Mouse (Mus musculus) ovary, postnatal 14 days (tissue): ENCODE measurements around the gene Cmas.

Source experiments
- DNase-seq: peaks from one replicate; pipeline ENCODE4 v3.0.0; 2022; ENCODE audit warnings: low spot score

Cmas gene

GRCm38 (mm10) chr6:142756507-142757333 is at the start of gene Cmas:
TSS of gene Cmas (plus strand) at chr6:142756686.
- peak; percentile 72 for DNase-seq

GRCm38 (mm10) chr6:142706688-142707087 is 49.8 kb upstream of the Cmas start:
- DNase-seq: no peak

GRCm38 (mm10) chr6:142708369-142708768 is 48.1 kb upstream of the Cmas start:
- no peak for DNase-seq

- no peak for DNase-seq
Observed at GRCm38 (mm10) chr6:142710690-142711089, 45.8 kb upstream of the Cmas start.

GRCm38 (mm10) chr6:142711106-142711505 is 45.4 kb upstream of the Cmas start:
- DNase-seq: no peak

GRCm38 (mm10) chr6:142715026-142715425 is 41.5 kb upstream of the Cmas start:
- no peak for DNase-seq

- DNase-seq: no peak
Observed at GRCm38 (mm10) chr6:142717186-142717585, 39.3 kb upstream of the Cmas start.

GRCm38 (mm10) chr6:142718167-142718566 is 38.3 kb upstream of the Cmas start:
- DNase-seq: no peak

GRCm38 (mm10) chr6:142720641-142721040 is 35.8 kb upstream of the Cmas start:
- no peak for DNase-seq

GRCm38 (mm10) chr6:142721731-142722130 is 34.8 kb upstream of the Cmas start:
- no peak for DNase-seq

GRCm38 (mm10) chr6:142726032-142726431 is 30.5 kb upstream of the Cmas start:
- DNase-seq: no peak

- DNase-seq: no peak
Observed at GRCm38 (mm10) chr6:142732567-142733290, 23.8 kb upstream of the Cmas start.

- peak; percentile 26 for DNase-seq
Observed at GRCm38 (mm10) chr6:142735302-142736005, 21.0 kb upstream of the Cmas start.

GRCm38 (mm10) chr6:142738225-142738624 is 18.3 kb upstream of the Cmas start:
- no peak for DNase-seq

GRCm38 (mm10) chr6:142738637-142739036 is 17.8 kb upstream of the Cmas start:
- no peak for DNase-seq

GRCm38 (mm10) chr6:142741763-142742162 is 14.7 kb upstream of the Cmas start:
- DNase-seq: no peak

GRCm38 (mm10) chr6:142743193-142743592 is 13.3 kb upstream of the Cmas start:
- DNase-seq: no peak

GRCm38 (mm10) chr6:142745484-142745883 is 11.0 kb upstream of the Cmas start:
- no peak for DNase-seq

- no peak for DNase-seq
Observed at GRCm38 (mm10) chr6:142746765-142747164, 9.7 kb upstream of the Cmas start.

GRCm38 (mm10) chr6:142747165-142747564 is 9.3 kb upstream of the Cmas start:
- DNase-seq: no peak

- no peak for DNase-seq
Observed at GRCm38 (mm10) chr6:142748057-142748708, 8.3 kb upstream of the Cmas start.

- DNase-seq: no peak
Observed at GRCm38 (mm10) chr6:142751365-142751764, 5.1 kb upstream of the Cmas start.
